Mouse (Mus musculus) kidney, postnatal 0 days (tissue): ENCODE measurements around the gene Dmgdh. TPM values are rescaled to one million over a fixed set of nuclear protein-coding genes. Genes with fewer than 3 reads are reported as not detected.

ENCODE experiments used
- ATAC-seq: fragments of 200-750 bp; cut with Nextera tagmentation; replicated peaks from 2 replicates; pipeline ENCODE4 v1.8.0; 2017; ENCODE audit warnings: low read depth, moderate number of reproducible peaks, moderate TSS enrichment, moderate library complexity; ENCODE audit not compliant: low FRiP score
- DNase-seq: peaks from one replicate; pipeline ENCODE4 v3.0.0-alpha.2; 2016; ENCODE audit warnings: low spot score
- H3K27ac ChIP-seq: fragments of 300-500 bp; sonication (generic); 2 replicates; pipeline ENCODE4 v1.5.1; 2014; ENCODE audit warnings: mild to moderate bottlenecking
- H3K27me3 ChIP-seq: fragments of 300-500 bp; sonication (generic); 2 replicates; pipeline ENCODE4 v1.6.1; 2014; ENCODE audit warnings: low read length, mixed read lengths; ENCODE audit not compliant: insufficient read depth
- H3K36me3 ChIP-seq: fragments of 300-500 bp; sonication (generic); 2 replicates; pipeline ENCODE4 v1.6.1; 2014; ENCODE audit warnings: low read length, mixed read lengths; ENCODE audit not compliant: insufficient read depth
- H3K4me1 ChIP-seq: fragments of 300-500 bp; sonication (generic); replicated peaks from 2 replicates; pipeline ENCODE4 v1.6.1; 2014; ENCODE audit warnings: antibody characterized with exemption, low read length, mixed read lengths; ENCODE audit not compliant: insufficient read depth
- H3K4me2 ChIP-seq: fragments of 300-500 bp; sonication (generic); 2 replicates; pipeline ENCODE4 v1.6.1; 2014; ENCODE audit warnings: mild to moderate bottlenecking, low read length, moderate library complexity, mixed read lengths
- H3K4me3 ChIP-seq: fragments of 300-500 bp; sonication (generic); replicated peaks from 2 replicates; pipeline ENCODE4 v1.5.1; 2014; ENCODE audit warnings: low read depth, low read length
- H3K9ac ChIP-seq: fragments of 300-500 bp; sonication (generic); 2 replicates; pipeline ENCODE4 v1.6.1; 2014; ENCODE audit warnings: low read depth, low read length
- H3K9me3 ChIP-seq: fragments of 300-500 bp; sonication (generic); replicated peaks from 2 replicates; pipeline ENCODE4 v1.6.1; 2016; ENCODE audit warnings: low read length, inconsistent platforms, mixed read lengths
- CTCF ChIP-seq: IDR thresholded peaks from 2 replicates; pipeline ENCODE4 v1.5.1; 2016; ENCODE audit warnings: antibody characterized with exemption, low read depth, mild to moderate bottlenecking, moderate library complexity
- WGBS: fragments of 180-500 bp; shearing (Covaris S2); extraction: QIAGEN DNeasy Blood & Tissue Kit; methylation state at CpG from one replicate; pipeline ENCODE4 v1.1.7; 2014; 5-methylcytosine and 5-hydroxymethylcytosine counted together
- polyA plus RNA-seq: library from polyadenylated mRNA; unstranded; fragments of >200 nt; fragmentation: Nextera tagmentation; extraction: Ambion mirVana; gene quantifications from 2 replicates; pipeline ENCODE4 v1.2.1, GENCODE M21; 2015

The Dmgdh gene
- polyA plus RNA-seq, 1 experiment from 2014 or later: 5.9 TPM

- 73% methylated on average over 4 of the region's 4 CpGs for WGBS
- Histone ChIP-seq H3K36me3 (no peaks in the 10 kb centered on the region), H3K27ac (no peak overlapping the region), H3K4me1 (no peaks in the 10 kb centered on the region), H3K9ac (no peak overlapping the region), H3K9me3 (no peaks in the 10 kb centered on the region), H3K27me3 (no peaks in the 10 kb centered on the region), H3K4me3 (no peak overlapping the region), H3K4me2 (no peak overlapping the region)
- ATAC-seq (no peak), DNase-seq (no peak)
- no peak for TF ChIP-seq CTCF
These were observed 31.5 kb downstream of the Dmgdh start for GRCm38 (mm10) chr13:93705697-93706096.

- Histone ChIP-seq H3K36me3 (no peaks in the 10 kb centered on the region), H3K4me3 (no peak overlapping the region), H3K9ac (no peak overlapping the region), H3K9me3 (no peaks in the 10 kb centered on the region), H3K4me1 (no peaks in the 10 kb centered on the region), H3K27ac (no peak overlapping the region), H3K27me3 (no peaks in the 10 kb centered on the region), H3K4me2 (no peak overlapping the region)
- ATAC-seq (no peak), DNase-seq (no peak)
- no peak for TF ChIP-seq CTCF
- 75% methylated on average over 4 of the region's 4 CpGs for WGBS
These were observed 33.0 kb downstream of the Dmgdh start for GRCm38 (mm10) chr13:93707271-93707670.

- H3K4me2 ChIP-seq: no peak overlapping the region
- H3K4me1 ChIP-seq: no peaks in the 10 kb centered on the region
- no peak overlapping the region for H3K4me3 ChIP-seq
- H3K27me3 ChIP-seq: no peaks in the 10 kb centered on the region
- 84% methylated on average over 4 of the region's 4 CpGs for WGBS
- no peaks in the 10 kb centered on the region for H3K9me3 ChIP-seq
- H3K36me3 ChIP-seq: no peaks in the 10 kb centered on the region
- H3K9ac ChIP-seq: no peak overlapping the region
- no peak for ATAC-seq
- TF ChIP-seq CTCF: no peak
- H3K27ac ChIP-seq: no peak overlapping the region
- DNase-seq: no peak
These were observed 36.1 kb downstream of the Dmgdh start for GRCm38 (mm10) chr13:93710325-93710724.

- Histone ChIP-seq H3K27ac (no peak overlapping the region), H3K36me3 (no peaks in the 10 kb centered on the region), H3K9ac (no peak overlapping the region), H3K27me3 (no peaks in the 10 kb centered on the region), H3K4me2 (no peak overlapping the region), H3K4me1 (no peaks in the 10 kb centered on the region), H3K9me3 (no peaks in the 10 kb centered on the region), H3K4me3 (no peak overlapping the region)
- DNase-seq: no peak
- no peak for TF ChIP-seq CTCF
- WGBS: 88% methylated on average over 4 of the region's 4 CpGs
- ATAC-seq: no peak
These were observed 37.0 kb downstream of the Dmgdh start for GRCm38 (mm10) chr13:93711226-93711625.

GRCm38 (mm10) chr13:93712362-93712761 lies 38.1 kb downstream of the Dmgdh start:
- Histone ChIP-seq H3K4me2 (no peak overlapping the region), H3K9me3 (no peaks in the 10 kb centered on the region), H3K27me3 (no peaks in the 10 kb centered on the region), H3K27ac (no peak overlapping the region), H3K4me3 (no peak overlapping the region), H3K4me1 (no peaks in the 10 kb centered on the region), H3K36me3 (no peaks in the 10 kb centered on the region), H3K9ac (no peak overlapping the region)
- DNase-seq: no peak
- no peak for ATAC-seq
- WGBS: 87% methylated on average over 4 of the region's 4 CpGs
- TF ChIP-seq CTCF: no peak

GRCm38 (mm10) chr13:93713826-93714225 lies 39.6 kb downstream of the Dmgdh start:
- 96% methylated on average over 3 of the region's 3 CpGs for WGBS
- Histone ChIP-seq H3K27me3 (no peaks in the 10 kb centered on the region), H3K4me1 (no peaks in the 10 kb centered on the region), H3K4me3 (no peak overlapping the region), H3K9ac (no peak overlapping the region), H3K9me3 (no peaks in the 10 kb centered on the region), H3K36me3 (no peaks in the 10 kb centered on the region), H3K4me2 (no peak overlapping the region), H3K27ac (no peak overlapping the region)
- DNase-seq (no peak), ATAC-seq (no peak)
- no peak for TF ChIP-seq CTCF

GRCm38 (mm10) chr13:93717113-93717512 lies 42.9 kb downstream of the Dmgdh start:
- no peak overlapping the region for H3K4me3 ChIP-seq
- H3K27ac ChIP-seq: no peak overlapping the region
- no peaks in the 10 kb centered on the region for H3K36me3 ChIP-seq
- no peak for ATAC-seq
- H3K4me1 ChIP-seq: no peaks in the 10 kb centered on the region
- TF ChIP-seq CTCF: no peak
- DNase-seq: no peak
- no peak overlapping the region for H3K9ac ChIP-seq
- no peaks in the 10 kb centered on the region for H3K27me3 ChIP-seq
- 47% methylated on average over 7 of the region's 7 CpGs for WGBS
- no peaks in the 10 kb centered on the region for H3K9me3 ChIP-seq
- H3K4me2 ChIP-seq: no peak overlapping the region
